In the genomic region with DNA sequence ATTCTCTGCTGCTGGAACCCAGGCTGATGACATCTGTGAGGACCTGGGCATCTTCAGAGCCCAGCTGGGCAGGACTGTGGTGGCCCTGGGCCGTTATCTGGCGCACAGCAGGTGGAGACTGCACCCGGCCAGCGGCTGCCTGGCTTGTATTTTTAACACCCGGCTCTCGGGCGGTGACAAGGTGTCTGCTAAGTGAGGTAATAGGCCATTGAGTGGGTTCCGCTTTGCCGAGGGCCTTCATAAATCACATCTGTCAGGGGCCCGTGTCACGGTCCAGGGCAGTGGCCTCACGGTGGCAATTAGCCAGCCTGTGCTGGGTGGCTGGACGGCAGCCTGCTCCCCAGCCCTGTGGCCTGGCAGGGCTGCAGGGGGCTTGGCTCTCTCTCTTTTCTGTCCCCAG, we compare ENCODE assay signal across 9 mouse cellular contexts.
DNase-seq lines count a peak whose midpoint lies in the region; ATAC-seq and TF ChIP-seq lines count a peak whose summit lies in the region.
"Had no signal": no experiment of that assay in that cellular context is flagged by ENCODE, and none has a peak within 500 bp of the region (broad histone marks: within the 10 kb centered on the region; RNA-seq: fewer than 3 reads in every experiment).

No protein-coding gene starts in this region.

- H3K27ac ChIP-seq in forebrain, embryonic 11.5 days (ENCODE audit: low read depth, low read length), result 0 out of 2 replicates have a peak overlapping the region, but pooled peaks have one; percentile 25
- no peak overlapping the region for H3K27ac ChIP-seq in forebrain, postnatal 0 days (ENCODE audit: low read depth, low read length)
- H3K27ac ChIP-seq in limb, embryonic 11.5 days (replicated peaks; ENCODE audit: low read depth, low read length), result no peak overlapping the region
- H3K27ac ChIP-seq: neural tube, embryonic 13.5 days had no signal

- intact Hi-C loops in heart, postnatal 10 days (cut with DNase I), result no loop called here

- no peak for DNase-seq in forebrain, embryonic 11.5 days (ENCODE audit: low spot score)
- DNase-seq in forebrain, postnatal 0 days, result no peak
- peak; percentile 81 to 83 for DNase-seq in heart, postnatal 10 days
- peak; percentile 83 for DNase-seq in limb, embryonic 11.5 days (ENCODE audit: low spot score)
- no peak for DNase-seq in layer of hippocampus, adult 8-10 months (ENCODE audit: low spot score in 2 of 2)
- DNase-seq in frontal cortex, adult 2 months (ENCODE audit: extremely low spot score in 1 of 2, low spot score in 1 of 2), result no peak
- DNase-seq in ovary, postnatal 10 days (ENCODE audit: low spot score), result no peak

- no peaks in the 10 kb centered on the region for H3K36me3 ChIP-seq in forebrain, embryonic 11.5 days (ENCODE audit: control insufficient read depth, insufficient read depth, low read length)
- H3K36me3 ChIP-seq in forebrain, postnatal 0 days (ENCODE audit: insufficient read depth), result no peaks in the 10 kb centered on the region
- no peaks in the 10 kb centered on the region for H3K36me3 ChIP-seq in limb, embryonic 11.5 days (ENCODE audit: control insufficient read depth, insufficient read depth, low read length)
- H3K36me3 ChIP-seq: neural tube, embryonic 13.5 days had no signal

- no peak overlapping the region for H3K9ac ChIP-seq in forebrain, embryonic 11.5 days (ENCODE audit: low read length)
- no peak overlapping the region for H3K9ac ChIP-seq in forebrain, postnatal 0 days
- 0 out of 2 replicates have a peak overlapping the region, but pooled peaks have one; percentile 18 for H3K9ac ChIP-seq in limb, embryonic 11.5 days (ENCODE audit: low read length)
- H3K9ac ChIP-seq: neural tube, embryonic 13.5 days had no signal

- WGBS in forebrain, embryonic 11.5 days, result 69% methylated on average over 13 of the region's 13 CpGs
- 30% methylated on average over 13 of the region's 13 CpGs for WGBS in forebrain, postnatal 0 days
- WGBS in limb, embryonic 11.5 days, result 2% methylated on average over 13 of the region's 13 CpGs

- no peak for ATAC-seq in forebrain, embryonic 11.5 days (replicated peaks; ENCODE audit: low FRiP score)
- ATAC-seq in forebrain, postnatal 0 days, result no peak
- peak; percentile 80 for ATAC-seq in erythroid progenitor cell, adult 5-6 weeks (replicated peaks; ENCODE audit: low FRiP score, poor library complexity, severe bottlenecking)
- peak; percentile 58 for ATAC-seq in limb, embryonic 11.5 days (ENCODE audit: insufficient number of reproducible peaks, low FRiP score, low TSS enrichment, low read depth)

- H3K4me3 ChIP-seq in forebrain, embryonic 11.5 days (ENCODE audit: low read depth, low read length), result no peak overlapping the region
- H3K4me3 ChIP-seq in forebrain, postnatal 0 days (ENCODE audit: low read depth, low read length), result no peak overlapping the region
- H3K4me3 ChIP-seq in limb, embryonic 11.5 days (ENCODE audit: low read depth, low read length), result no peak overlapping the region
- H3K4me3 ChIP-seq: neural tube, embryonic 13.5 days had no signal

- TF ChIP-seq CTCF in forebrain, postnatal 0 days (IDR thresholded peaks at IDR 0.05; ENCODE audit: low read depth), result no peak

- H3K27me3 ChIP-seq in forebrain, embryonic 11.5 days (ENCODE audit: control insufficient read depth, insufficient read depth, low read length), result no peaks in the 10 kb centered on the region
- H3K27me3 ChIP-seq in forebrain, postnatal 0 days (ENCODE audit: insufficient read depth, low read length), result no peaks in the 10 kb centered on the region
- peaks cover 5% of the 10 kb centered on the region; the same call in 1 of the 2 replicates for H3K27me3 ChIP-seq in limb, embryonic 11.5 days (ENCODE audit: control insufficient read depth, insufficient read depth, low read length)

- no peak overlapping the region for H3K4me2 ChIP-seq in forebrain, embryonic 11.5 days (ENCODE audit: low read depth, low read length, severe bottlenecking)
- H3K4me2 ChIP-seq in forebrain, postnatal 0 days (ENCODE audit: low read depth), result no peak overlapping the region
- no peak overlapping the region for H3K4me2 ChIP-seq in limb, embryonic 11.5 days (ENCODE audit: low read depth, severe bottlenecking)
- H3K4me2 ChIP-seq: neural tube, embryonic 13.5 days had no signal

- no peaks in the 10 kb centered on the region for H3K9me3 ChIP-seq in forebrain, embryonic 11.5 days (ENCODE audit: control insufficient read depth, low read length)
- H3K9me3 ChIP-seq in forebrain, postnatal 0 days (ENCODE audit: low read length), result no peaks in the 10 kb centered on the region
- no peaks in the 10 kb centered on the region for H3K9me3 ChIP-seq in limb, embryonic 11.5 days (ENCODE audit: control insufficient read depth, low read length)
- H3K9me3 ChIP-seq: neural tube, embryonic 13.5 days had no signal

- peaks cover 16% of the 10 kb centered on the region for H3K4me1 ChIP-seq in forebrain, embryonic 11.5 days (replicated peaks; ENCODE audit: control insufficient read depth, insufficient read depth, low read length)
- no peaks in the 10 kb centered on the region for H3K4me1 ChIP-seq in forebrain, postnatal 0 days (ENCODE audit: insufficient read depth)
- peaks cover 56% of the 10 kb centered on the region for H3K4me1 ChIP-seq in limb, embryonic 11.5 days (ENCODE audit: control insufficient read depth, insufficient read depth, low read length)

Comparison
In these comparisons a context has a peak if more than half of its experiments do, and no peak if none do; other contexts are left out.
1. ATAC-seq: peak in erythroid progenitor cell, adult 5-6 weeks (single experiment) and limb, embryonic 11.5 days (single experiment); none in forebrain, embryonic 11.5 days (single experiment) and forebrain, postnatal 0 days (single experiment).
2. DNase-seq: peak in heart, postnatal 10 days (2 of 2) and limb, embryonic 11.5 days (single experiment); none in forebrain, embryonic 11.5 days (single experiment), forebrain, postnatal 0 days (single experiment), layer of hippocampus, adult 8-10 months (0 of 2), frontal cortex, adult 2 months (0 of 2) and ovary, postnatal 10 days (single experiment).